Mouse (Mus musculus) lung, postnatal 10 days (tissue): ENCODE results near the gene Gm12185.
"Not testable (repeated sequence)": the region's sequence is repeated elsewhere in the genome, so short reads cannot be mapped to it uniquely, and the experiment has no call there.

ENCODE experiments used
- DNase-seq: peaks from one replicate; pipeline ENCODE4 v3.0.0; 2021

Gm12185 gene

DNA sequence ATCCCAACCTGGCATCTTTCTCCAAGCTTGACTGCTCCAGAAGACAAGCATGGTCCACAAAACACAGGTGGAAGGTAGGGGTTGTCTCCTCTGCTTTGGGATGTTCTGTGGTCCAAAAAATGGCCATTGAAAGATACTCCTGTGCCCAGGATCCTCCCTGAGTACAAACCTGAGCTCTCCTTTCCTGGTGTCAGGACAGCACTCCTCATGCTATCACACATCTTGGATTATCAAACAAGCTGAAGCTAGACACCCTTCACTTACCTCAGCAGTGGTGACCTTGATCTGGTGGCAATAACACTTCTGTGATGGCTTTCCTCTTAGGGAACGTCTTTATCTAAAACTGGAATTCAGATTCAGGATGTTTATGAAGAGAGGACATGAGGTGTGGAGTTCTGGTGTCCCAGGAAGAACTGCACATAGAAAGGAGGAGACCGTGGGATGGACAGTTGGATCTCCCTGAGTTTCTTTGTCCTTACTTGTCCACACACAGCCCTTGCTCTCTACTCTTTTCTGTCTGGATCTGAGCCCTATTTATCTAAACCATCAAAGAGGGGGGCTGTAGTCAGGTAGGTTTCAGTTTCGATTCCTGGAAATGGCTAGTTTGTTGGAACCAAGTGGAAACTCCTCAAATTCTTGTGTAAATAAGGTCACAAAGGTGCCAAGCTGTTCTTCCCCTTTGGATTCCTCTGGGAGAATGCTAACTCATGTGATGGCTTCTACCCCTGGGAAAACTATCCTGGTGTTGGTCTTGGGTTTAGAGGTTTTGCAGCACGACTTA lies at the start of gene Gm12185:
TSS of gene Gm12185 (minus strand) at position 487 of the 781 bp plus-strand sequence.
- not testable (repeated sequence) for DNase-seq

DNA sequence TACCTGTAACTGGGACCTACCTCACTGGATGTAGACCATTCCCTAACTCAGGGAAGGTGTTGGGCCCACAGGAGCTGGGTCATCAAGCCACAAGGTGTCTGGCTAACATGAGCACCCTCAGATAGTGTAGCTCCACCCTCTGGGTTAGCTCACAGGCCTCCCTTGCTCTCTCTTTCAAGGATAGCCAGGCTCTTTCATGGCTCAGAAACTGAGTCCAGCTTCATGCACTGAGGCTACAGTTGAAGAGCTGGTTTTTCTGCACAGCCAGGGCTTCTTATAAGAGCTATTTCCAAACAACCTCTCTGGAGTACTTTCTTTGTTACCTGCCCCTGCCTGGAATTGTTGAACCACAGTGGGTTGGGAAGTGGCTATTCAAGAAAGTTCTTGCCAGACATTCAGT lies 20.0 kb upstream of the Gm12185 start:
- not testable (repeated sequence) for DNase-seq

DNA sequence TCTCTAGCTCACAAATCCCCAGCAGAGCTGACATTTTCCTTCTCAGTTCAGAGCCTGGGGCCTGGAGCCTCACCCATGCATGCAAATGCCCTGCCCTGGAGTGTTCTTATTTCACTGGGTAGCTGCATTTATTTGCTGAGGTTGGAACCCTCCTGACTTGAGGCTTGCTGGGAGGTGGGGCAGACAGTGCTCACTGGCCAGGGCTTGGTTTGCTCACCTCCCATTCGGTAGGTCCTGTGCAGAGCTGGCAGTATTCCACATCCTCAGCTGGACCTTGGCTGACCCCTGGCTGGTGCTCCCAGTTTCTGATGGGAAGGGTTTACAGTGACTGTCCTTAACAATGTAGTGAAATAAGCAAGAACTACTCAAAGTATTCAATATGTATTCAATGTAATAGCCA lies 14.8 kb upstream of the Gm12185 start:
- not testable (repeated sequence) for DNase-seq

DNA sequence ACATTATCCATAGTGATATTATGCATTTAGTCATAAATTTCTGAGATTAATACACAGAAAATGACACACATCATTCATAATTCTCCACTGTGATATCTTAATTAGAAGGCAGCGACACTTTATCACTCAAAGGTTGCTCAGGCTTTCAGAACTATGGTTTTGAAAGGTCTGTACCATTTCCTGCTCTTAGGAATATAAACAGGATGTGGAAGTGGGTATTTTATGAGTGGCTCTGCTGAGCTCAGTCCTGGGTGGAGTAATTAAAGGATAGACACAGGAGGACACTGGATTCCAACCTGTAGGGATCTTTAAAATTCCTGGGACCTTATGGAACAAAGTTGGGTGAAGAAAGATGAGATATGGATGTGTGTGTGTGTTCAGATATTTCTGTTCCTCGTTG lies 14.3 kb upstream of the Gm12185 start:
- DNase-seq, result not testable (repeated sequence)

DNA sequence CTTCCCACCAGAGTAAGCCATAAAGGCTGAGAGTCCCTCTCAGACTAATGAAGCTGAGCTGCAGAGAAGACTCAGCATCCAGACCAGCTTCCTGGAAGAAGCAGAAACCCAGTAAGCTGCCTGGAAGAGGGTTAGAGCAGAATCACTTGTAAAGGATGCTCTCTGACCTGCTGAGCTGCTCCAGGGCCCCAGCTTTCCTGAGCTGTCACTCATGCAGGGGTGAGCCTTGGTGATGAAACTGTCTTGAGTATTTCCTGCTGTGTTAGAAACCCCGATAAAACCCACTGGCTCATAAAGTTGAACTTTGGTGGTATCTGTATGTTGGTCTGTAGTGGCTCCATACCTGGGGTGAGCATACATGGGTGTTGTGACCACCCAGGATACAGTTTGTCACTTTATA lies 8.4 kb upstream of the Gm12185 start:
- DNase-seq, result not testable (repeated sequence)

DNA sequence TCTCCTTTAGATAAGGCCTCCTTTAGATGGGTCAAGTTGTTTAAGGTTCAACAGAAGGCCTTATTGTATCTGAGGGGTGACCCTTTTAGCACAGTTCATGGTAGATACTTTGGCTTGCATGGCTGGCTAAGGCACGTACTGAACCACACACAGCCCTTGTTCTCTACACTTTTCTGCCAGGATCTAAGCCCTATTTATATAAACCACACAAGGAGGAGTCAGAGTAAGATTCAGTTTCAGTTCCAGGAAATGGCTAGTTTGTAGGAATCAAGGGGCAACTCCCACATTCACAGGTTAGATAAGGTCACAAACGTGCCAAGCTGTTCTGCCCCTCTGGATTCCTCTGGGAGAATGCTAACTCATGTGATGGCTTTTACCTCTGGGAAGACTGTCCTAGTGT lies 2.0 kb upstream of the Gm12185 start, which contains the start of gene Tgtp1:
TSS of gene Tgtp1 (minus strand) at position 155 of the 400 bp plus-strand sequence.
- DNase-seq, result not testable (repeated sequence)

- not testable (repeated sequence) for DNase-seq
Observed at GRCm38 (mm10) chr11:48993296-48993695, 1.3 kb upstream of the Gm12185 start.

GRCm38 (mm10) chr11:48989981-48990380 lies 2.0 kb downstream of the Gm12185 start:
- DNase-seq, result not testable (repeated sequence)

GRCm38 (mm10) chr11:48988219-48988618 lies 3.8 kb downstream of the Gm12185 start:
- not testable (repeated sequence) for DNase-seq

- DNase-seq, result not testable (repeated sequence)
Observed at GRCm38 (mm10) chr11:48982848-48983247, 9.2 kb downstream of the Gm12185 start.

DNA sequence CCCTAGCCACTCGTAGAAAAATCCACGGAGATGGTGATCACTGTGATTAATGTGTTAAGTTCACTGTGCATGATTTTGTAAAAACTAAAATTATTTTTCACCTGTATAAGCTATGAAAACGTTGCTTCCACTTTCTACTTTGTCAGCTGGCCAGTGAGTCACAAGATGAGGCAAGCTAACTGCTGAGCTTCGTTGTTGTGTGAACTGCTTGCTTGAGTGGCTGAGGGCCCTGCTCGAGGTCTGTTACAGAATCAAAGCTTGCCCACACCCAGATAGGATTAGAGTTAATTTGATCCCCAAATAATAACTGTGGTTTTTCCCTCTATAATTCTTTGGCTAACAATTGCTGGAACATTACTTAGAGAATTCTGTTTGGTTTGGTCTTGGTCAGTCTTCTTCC lies 12.0 kb downstream of the Gm12185 start:
- DNase-seq, result not testable (repeated sequence)

- not testable (repeated sequence) for DNase-seq
Observed at GRCm38 (mm10) chr11:48979251-48979650, 12.8 kb downstream of the Gm12185 start, which contains the start of gene 9930111J21Rik1. 9930111J21Rik1 (minus strand) TSS chr11:48979398.

- DNase-seq, result not testable (repeated sequence)
Observed at GRCm38 (mm10) chr11:48978240-48978939, 13.6 kb downstream of the Gm12185 start, which contains the start of gene Olfr56. Olfr56 (plus strand) TSS chr11:48978889.

DNA sequence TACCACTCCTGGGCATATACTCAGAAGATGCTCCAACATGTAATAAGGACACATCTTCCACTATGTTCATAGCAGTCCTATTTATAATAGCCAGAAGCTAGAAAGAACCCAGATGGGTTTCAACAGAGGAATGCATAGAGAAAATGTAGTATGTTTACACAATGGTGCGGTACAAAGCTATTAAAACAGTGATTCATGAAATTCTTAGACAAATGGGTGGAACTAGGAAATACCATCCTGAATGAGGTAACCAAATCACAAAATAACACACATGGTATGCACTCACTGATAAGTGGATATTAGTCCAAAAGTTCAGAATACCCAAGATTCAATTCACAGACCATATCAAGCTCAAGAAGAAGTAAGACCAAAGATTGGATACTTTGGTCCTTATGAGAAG lies 17.3 kb downstream of the Gm12185 start:
- DNase-seq, result not testable (repeated sequence)

DNA sequence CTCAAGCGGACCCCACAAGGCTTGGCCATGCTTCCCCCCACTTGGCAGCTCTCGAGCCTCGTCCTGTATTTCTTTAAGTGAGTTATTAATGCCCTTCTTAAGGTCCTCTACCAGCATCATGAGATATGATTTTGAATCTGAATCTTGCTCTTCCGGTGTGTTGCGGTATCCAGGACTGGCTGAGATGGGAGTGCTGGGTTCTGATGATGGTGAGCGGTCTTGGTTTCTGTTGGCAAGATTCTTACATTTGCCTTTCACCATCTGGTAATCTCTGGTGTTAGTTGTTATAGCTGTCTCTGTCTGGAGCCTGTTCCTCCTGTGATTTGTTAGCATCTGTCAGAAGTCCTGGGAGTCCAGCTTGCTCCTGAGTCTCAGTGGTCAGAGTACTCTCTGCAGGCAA lies 45.9 kb downstream of the Gm12185 start, which contains the start of gene Psme2b:
TSS of gene Psme2b (minus strand) at position 101 of the 400 bp plus-strand sequence.
- not testable (repeated sequence) for DNase-seq

DNA sequence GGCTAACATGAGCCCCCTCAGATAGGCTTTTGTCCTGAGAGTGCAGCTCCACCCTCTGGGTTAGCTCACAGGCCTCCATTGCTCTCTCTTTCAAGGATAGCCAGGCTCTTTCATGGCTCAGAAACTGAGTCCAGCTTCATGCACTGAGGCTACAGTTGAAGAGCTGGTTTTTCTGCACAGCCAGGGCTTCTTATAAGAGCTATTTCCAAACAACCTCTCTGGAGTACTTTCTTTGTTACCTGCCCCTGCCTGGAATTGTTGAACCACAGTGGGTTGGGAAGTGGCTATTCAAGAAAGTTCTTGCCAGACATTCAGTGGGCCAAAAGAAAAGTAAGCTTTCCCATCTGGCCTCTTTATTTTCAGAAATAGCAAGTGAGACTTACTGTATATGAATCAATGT lies 52.7 kb downstream of the Gm12185 start:
- not testable (repeated sequence) for DNase-seq

DNA sequence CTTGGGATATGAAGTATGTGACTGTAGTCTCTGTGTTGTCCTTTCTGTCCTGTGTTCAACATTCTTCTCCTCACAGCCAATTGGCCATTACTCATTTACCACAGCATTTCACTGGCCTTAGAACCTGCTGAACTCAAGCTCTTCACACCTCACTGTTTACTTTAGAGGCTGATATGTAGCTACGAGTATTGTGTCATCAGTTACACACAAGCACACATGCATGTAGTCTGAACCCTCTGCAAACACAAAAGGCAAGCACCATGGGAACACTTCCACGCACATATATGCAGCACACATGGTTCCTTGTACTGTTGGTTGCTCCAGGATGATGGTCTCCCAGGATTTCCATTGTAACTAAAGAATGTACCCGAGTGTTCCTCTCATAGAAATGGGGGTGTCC lies 56.7 kb downstream of the Gm12185 start:
- not testable (repeated sequence) for DNase-seq

- not testable (repeated sequence) for DNase-seq
Observed at GRCm38 (mm10) chr11:48933923-48934322, 58.1 kb downstream of the Gm12185 start.

DNA sequence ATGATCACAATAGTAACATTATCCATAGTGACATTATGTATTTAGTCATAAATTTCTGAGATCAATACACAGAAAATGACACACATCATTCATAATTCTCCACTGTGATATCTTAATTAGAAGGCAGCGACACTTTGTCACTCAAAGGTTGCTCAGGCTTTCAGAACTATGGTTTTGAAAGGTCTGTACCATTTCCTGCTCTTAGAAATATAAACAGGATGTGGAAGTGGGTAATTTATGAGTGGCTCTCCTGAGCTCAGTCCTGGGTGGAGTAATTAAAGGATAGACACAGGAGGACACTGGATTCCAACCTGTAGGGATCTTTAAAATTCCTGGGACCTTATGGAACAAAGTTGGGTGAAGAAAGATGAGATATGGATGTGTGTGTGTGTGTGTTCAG lies 58.6 kb downstream of the Gm12185 start:
- not testable (repeated sequence) for DNase-seq

GRCm38 (mm10) chr11:48928068-48928467 lies 64.0 kb downstream of the Gm12185 start:
- not testable (repeated sequence) for DNase-seq

GRCm38 (mm10) chr11:48926437-48926836 lies 65.6 kb downstream of the Gm12185 start:
- DNase-seq, result not testable (repeated sequence)

GRCm38 (mm10) chr11:48923818-48924217 lies 68.2 kb downstream of the Gm12185 start:
- not testable (repeated sequence) for DNase-seq

DNA sequence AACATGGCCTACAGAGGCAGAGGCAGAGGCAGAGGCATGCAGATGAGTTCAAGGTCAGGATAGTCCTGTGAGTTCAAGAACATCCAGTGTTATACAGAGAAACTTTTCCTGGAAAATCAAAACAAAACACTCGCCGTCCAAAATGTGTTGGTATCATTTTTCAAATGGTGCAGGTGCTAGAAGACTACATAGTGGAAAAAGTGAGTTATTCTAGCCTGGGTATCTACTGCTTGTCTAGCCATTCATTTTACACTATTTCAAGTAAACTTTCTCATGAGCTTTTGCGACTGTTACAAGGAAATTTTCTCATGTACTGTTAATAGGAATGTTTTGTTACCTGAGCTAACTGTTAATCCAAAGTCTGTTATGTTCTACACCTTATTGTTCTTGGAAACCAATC lies 73.6 kb downstream of the Gm12185 start:
- DNase-seq, result no peak
